Mouse (Mus musculus): ENCODE results near the gene Rps6kb2. TPM values are rescaled to one million over a fixed set of nuclear protein-coding genes. Genes with fewer than 3 reads are reported as not detected.

The Rps6kb2 gene
- polyA plus RNA-seq (2017; shearing (Covaris generic)), result 10 to 100 TPM; 46.4 to 51.4 TPM

GRCm38 (mm10) chr19:4162646-4163542, at the start of gene Rps6kb2:
Gene Rps6kb2, minus strand, starts transcription at chr19:4163354.

DNA sequence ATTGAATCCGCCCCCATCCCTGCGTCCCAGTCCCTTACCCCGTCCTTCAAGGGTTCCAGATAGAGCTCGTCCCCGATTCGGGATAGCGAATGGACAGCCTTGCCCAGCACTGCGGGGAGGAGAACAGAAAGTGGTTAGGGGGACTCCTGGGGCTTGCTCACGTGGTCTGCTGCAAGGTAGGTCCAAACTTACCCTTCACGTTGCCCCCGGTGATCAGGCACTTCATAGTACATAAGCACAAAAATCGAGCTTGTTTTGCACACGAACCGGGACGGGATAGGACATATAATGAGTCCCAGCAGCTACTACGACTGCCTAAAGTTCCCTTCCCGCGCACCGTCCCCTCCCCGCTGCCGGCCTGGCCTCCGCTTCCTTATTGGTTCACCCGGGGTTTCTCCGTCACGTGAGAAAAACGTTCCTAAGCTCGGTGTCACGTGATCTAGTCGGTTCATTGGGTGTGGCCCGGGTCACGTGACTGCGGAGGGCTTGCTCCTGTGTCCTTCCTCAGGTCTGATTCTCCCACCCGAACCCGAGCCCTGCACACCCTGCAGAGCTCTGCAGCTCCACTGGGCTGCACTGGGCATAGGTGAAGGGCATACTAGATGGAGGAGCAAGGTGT, 38.2 kb upstream of the Rps6kb2 start, which contains the start of gene Rad9a:
TSS of gene Rad9a (minus strand) at position 372 of the 619 bp plus-strand sequence.

GRCm38 (mm10) chr19:4191528-4192250, 28.5 kb upstream of the Rps6kb2 start, which contains the start of gene Ppp1ca:
Gene Ppp1ca, plus strand, starts transcription at chr19:4192065.

GRCm38 (mm10) chr19:4190831-4191334, 27.7 kb upstream of the Rps6kb2 start, which contains the start of gene Tbc1d10c:
Gene Tbc1d10c, minus strand, starts transcription at chr19:4191284.

DNA sequence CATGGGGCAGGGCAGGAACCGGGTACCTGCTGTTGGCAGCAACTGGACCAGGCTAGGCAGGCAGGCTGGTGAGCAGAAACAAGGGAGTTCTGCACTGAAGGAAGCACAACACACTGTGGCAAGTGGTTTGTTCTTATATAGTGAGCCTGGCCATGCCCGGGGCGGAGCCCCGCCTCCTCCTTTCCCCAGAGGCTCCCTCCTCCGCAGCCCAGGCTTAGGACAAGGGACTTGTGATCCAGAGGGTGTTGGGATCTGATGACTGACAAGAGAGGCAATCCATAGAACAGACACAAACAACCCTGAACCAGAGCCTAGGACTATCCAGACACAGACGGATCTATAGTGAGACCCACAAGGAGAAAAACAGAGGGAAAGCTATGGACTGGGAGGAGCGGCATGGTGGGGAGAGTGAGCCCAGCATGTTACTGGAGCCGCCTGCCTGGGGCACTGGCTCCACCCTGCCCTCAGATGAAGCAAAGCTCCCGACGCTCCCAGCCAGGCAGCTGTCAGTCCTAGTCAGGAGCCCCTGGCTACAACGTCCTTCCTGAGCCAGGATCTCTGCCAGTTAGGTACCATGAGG, 12.3 kb upstream of the Rps6kb2 start, which contains the start of gene Carns1:
TSS of gene Carns1 (minus strand) at position 112 of the 580 bp plus-strand sequence.

GRCm38 (mm10) chr19:4153232-4153654, 9.9 kb downstream of the Rps6kb2 start, which contains the start of gene Ptprcap:
Gene Ptprcap, plus strand, starts transcription at chr19:4153604.

DNA sequence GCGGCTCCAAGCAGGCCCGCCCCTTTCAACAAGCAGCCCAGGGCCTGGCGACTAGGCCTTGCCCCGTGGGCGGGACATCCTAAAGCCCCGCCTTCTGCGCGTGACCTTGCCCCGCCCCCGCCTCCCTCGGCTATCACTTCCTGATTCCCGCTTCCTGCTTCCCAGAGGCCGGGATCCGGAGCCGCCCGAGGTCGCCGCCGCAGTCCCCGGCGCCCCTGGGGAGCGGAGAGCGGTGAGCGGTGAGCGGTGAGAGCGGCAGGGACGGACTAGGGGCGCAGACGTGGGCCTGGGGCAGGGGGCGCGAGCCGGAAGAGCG, 14.7 kb downstream of the Rps6kb2 start, which contains the start of gene Coro1b:
TSS of gene Coro1b (plus strand) at position 129 of the 316 bp plus-strand sequence.

DNA sequence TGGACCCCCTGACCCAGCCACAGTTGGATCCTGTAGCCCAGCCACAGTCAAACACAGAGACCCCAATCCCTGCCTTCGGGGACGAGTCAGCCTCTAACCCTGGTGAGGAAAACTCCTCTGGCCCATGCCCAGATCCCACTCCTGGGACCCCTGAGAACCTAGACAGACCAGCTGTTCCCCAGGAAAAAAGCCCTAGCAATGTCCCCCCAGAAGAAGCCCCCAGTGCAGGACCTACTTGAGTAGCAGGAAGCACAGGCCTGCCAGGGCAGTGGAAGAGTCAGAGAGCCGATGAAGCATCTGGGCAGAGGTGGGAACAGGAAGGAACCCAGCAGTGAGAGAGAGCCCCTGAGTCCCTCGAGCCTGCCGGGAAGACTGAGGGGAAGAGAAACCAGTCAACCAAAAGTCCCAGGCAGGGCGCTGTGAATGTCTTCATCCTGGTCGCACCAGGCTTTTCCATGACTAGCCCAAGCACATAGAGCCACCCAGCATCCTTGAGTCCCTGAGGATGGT, 19.3 kb downstream of the Rps6kb2 start, which contains the start of gene Cabp4:
TSS of gene Cabp4 (minus strand) at position 275 of the 510 bp plus-strand sequence.

DNA sequence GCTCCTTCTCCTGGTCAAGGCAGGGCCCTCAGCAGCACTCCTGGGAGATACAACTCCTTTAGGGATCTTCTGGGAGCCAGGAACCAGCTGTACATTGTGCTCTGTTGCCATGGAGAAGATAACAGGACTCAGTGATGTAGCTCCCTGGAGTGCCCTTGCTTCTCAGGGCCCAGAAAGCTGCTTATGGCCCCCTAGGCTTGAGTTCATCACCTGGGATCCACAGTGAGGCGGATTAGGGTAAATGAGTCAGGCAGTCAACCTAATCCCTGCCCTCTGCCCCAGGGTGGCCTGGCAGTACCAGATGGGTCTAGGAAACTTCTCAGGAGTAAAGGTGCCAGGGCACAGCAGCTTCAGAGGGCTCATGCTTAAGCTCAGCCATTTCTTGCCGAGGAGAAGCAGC, 23.7 kb downstream of the Rps6kb2 start, which contains the start of gene Gpr152:
TSS of gene Gpr152 (plus strand) at position 342 of the 400 bp plus-strand sequence.

DNA sequence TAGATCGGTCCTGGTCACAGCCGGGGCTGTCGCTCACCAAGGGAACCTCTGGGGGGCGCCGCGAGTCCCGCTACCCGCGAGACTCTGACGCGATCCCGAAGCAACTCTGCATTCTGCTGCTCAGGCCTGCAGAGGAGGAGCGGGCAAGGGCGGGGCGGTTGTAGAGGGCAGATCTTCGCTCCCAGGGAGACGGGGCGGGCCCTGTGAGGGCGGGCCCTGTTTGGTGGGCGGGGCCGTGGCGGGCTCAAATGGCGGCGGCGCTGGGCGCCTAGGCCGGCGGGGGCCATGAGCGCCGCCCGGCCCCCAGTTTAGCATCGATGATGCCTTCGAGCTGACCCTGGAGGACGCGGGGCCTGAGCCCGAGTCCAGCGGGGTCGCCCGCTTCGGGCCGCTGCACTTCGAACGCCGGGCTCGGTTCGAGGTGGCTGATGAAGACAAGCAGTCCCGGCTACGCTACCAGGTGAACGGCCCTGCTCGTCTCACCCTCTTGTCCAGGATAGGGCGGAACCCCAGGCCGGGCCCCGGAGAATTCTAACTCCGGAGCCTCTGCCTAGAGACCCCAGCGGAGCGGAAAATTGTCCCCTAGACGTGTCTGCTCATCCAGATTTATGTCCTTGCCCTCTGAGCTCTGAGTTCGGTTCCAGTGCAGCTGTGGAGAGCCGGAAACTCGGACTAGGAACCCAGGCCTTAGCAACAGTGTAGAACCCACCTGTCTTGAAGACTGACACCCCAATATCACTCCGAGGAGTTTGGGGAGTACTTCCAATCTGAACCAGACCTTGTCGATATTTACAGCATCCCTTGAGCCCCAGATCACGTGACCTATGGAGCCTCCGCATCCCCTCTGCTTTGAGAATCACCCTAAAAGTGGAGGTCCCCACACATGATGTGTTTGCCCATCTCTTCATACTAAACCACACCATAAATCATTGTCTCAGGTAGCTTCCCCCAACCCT, 37.1 kb downstream of the Rps6kb2 start, which contains the start of gene Aip:
TSS of gene Aip (minus strand) at position 118 of the 956 bp plus-strand sequence.

Other genes with a start within 250 kb of the Rps6kb2 start
- gene Aldh3b1, start 233.5 kb downstream of the Rps6kb2 start, polyA plus RNA-seq (2017; shearing (Covaris generic)), result under 1 TPM; 0.34 to 0.40 TPM
- 10 to 100 TPM; 45.3 to 51.4 TPM for gene Unc93b1, start 228.2 kb downstream of the Rps6kb2 start, polyA plus RNA-seq (2017; shearing (Covaris generic))
- gene Aldh3b3, start 204.7 kb downstream of the Rps6kb2 start, polyA plus RNA-seq (2017; shearing (Covaris generic)), result under 1 TPM; 0.24 to 0.86 TPM
- gene Aldh3b2, start 191.0 kb downstream of the Rps6kb2 start, polyA plus RNA-seq (2017; shearing (Covaris generic)), result under 1 TPM in 1 of 2 experiments, not detected in 1; 0.20 TPM
- gene Acy3, start 176.8 kb downstream of the Rps6kb2 start, polyA plus RNA-seq (2017; shearing (Covaris generic)), result under 1 TPM in 1 of 2 experiments, not detected in 1; 0.36 TPM
- gene Tbx10, start 170.6 kb downstream of the Rps6kb2 start, polyA plus RNA-seq (2017; shearing (Covaris generic)), result 1 to 10 TPM in 1 of 2 experiments, not detected in 1; 1.2 TPM
- gene Nudt8, start 162.8 kb downstream of the Rps6kb2 start, polyA plus RNA-seq (2017; shearing (Covaris generic)), result 10 to 100 TPM; 14.8 to 15.3 TPM
- 1 to 10 TPM; 1.2 to 4.0 TPM for gene Gm49405, start 162.7 kb downstream of the Rps6kb2 start, polyA plus RNA-seq (2017; shearing (Covaris generic))
- gene Doc2g, start 160.0 kb downstream of the Rps6kb2 start, polyA plus RNA-seq (2017; shearing (Covaris generic)), result 1 to 10 TPM in 1 of 2 experiments, under 1 TPM in 1; 0.68 to 4.7 TPM
- gene Ndufv1, start 150.5 kb downstream of the Rps6kb2 start, polyA plus RNA-seq (2017; shearing (Covaris generic)), result 100 to 1,000 TPM; 152 to 159 TPM
- gene Gstp1, start 125.4 kb downstream of the Rps6kb2 start, polyA plus RNA-seq (2017; shearing (Covaris generic)), result 100 to 1,000 TPM; 537 to 539 TPM
- gene Gstp2, start 117.3 kb downstream of the Rps6kb2 start, polyA plus RNA-seq (2017; shearing (Covaris generic)), result 10 to 100 TPM in 1 of 2 experiments, 1 to 10 TPM in 1; 3.0 to 16.9 TPM
- 100 to 1,000 TPM in 1 of 2 experiments, 10 to 100 TPM in 1; 94.0 to 111 TPM for gene Gstp3, start 103.8 kb downstream of the Rps6kb2 start, polyA plus RNA-seq (2017; shearing (Covaris generic))
- gene Cabp2, start 81.8 kb downstream of the Rps6kb2 start, polyA plus RNA-seq (2017; shearing (Covaris generic)), result not detected
- gene Cdk2ap2, start 66.2 kb downstream of the Rps6kb2 start, polyA plus RNA-seq (2017; shearing (Covaris generic)), result 100 to 1,000 TPM; 834 to 888 TPM
- gene Pitpnm1, start 63.4 kb downstream of the Rps6kb2 start, polyA plus RNA-seq (2017; shearing (Covaris generic)), result 100 to 1,000 TPM; 344 to 350 TPM
- gene Aip, start 37.5 kb downstream of the Rps6kb2 start, polyA plus RNA-seq (2017; shearing (Covaris generic)), result 100 to 1,000 TPM; 182 to 196 TPM
- 1 to 10 TPM in 1 of 2 experiments, under 1 TPM in 1; 0.18 to 1.7 TPM for gene Gpr152, start 23.6 kb downstream of the Rps6kb2 start, polyA plus RNA-seq (2017; shearing (Covaris generic))
- gene Cabp4, start 19.3 kb downstream of the Rps6kb2 start, polyA plus RNA-seq (2017; shearing (Covaris generic)), result under 1 TPM; 0.38 to 0.82 TPM
- gene Coro1b, start 14.7 kb downstream of the Rps6kb2 start, polyA plus RNA-seq (2017; shearing (Covaris generic)), result 100 to 1,000 TPM; 373 to 413 TPM
- 1,000 to 10,000 TPM; 1,211 to 1,532 TPM for gene Ptprcap, start 9.8 kb downstream of the Rps6kb2 start, polyA plus RNA-seq (2017; shearing (Covaris generic))
- 10 to 100 TPM; 19.4 to 27.5 TPM for gene Carns1, start 12.1 kb upstream of the Rps6kb2 start, polyA plus RNA-seq (2017; shearing (Covaris generic))
- 100 to 1,000 TPM; 738 to 929 TPM for gene Tbc1d10c, start 27.9 kb upstream of the Rps6kb2 start, polyA plus RNA-seq (2017; shearing (Covaris generic))
- gene Ppp1ca, start 28.7 kb upstream of the Rps6kb2 start, polyA plus RNA-seq (2017; shearing (Covaris generic)), result 1,000 to 10,000 TPM; 1,029 to 1,265 TPM
- gene Rad9a, start 38.3 kb upstream of the Rps6kb2 start, polyA plus RNA-seq (2017; shearing (Covaris generic)), result 100 to 1,000 TPM in 1 of 2 experiments, 10 to 100 TPM in 1; 59.1 to 116 TPM
- gene Clcf1, start 50.9 kb upstream of the Rps6kb2 start, polyA plus RNA-seq (2017; shearing (Covaris generic)), result 10 to 100 TPM; 27.4 to 50.0 TPM
- not detected for gene AC109138.7, start 51.0 kb upstream of the Rps6kb2 start, polyA plus RNA-seq (2017; shearing (Covaris generic))
- 100 to 1,000 TPM; 107 to 109 TPM for gene Pold4, start 68.5 kb upstream of the Rps6kb2 start, polyA plus RNA-seq (2017; shearing (Covaris generic))
- under 1 TPM; 0.23 to 0.65 TPM for gene Ssh3, start 105.8 kb upstream of the Rps6kb2 start, polyA plus RNA-seq (2017; shearing (Covaris generic))
- 1 to 10 TPM; 5.6 to 7.5 TPM for gene Ankrd13d, start 119.8 kb upstream of the Rps6kb2 start, polyA plus RNA-seq (2017; shearing (Covaris generic))
- gene Grk2, start 142.9 kb upstream of the Rps6kb2 start, polyA plus RNA-seq (2017; shearing (Covaris generic)), result 100 to 1,000 TPM; 240 to 286 TPM
- 10 to 100 TPM; 66.7 to 84.1 TPM for gene Kdm2a, start 234.9 kb upstream of the Rps6kb2 start, polyA plus RNA-seq (2017; shearing (Covaris generic))